Mouse (Mus musculus) thymus, adult 2 months (tissue): ENCODE data around the gene Ltbp3. TPM values are rescaled to one million over a fixed set of nuclear protein-coding genes. Genes with fewer than 3 reads are reported as not detected.
A peak's percentile ranks its signal among the peaks of the same experiment; 100 is the strongest.
"Not testable (repeated sequence)": the region's sequence is repeated elsewhere in the genome, so short reads cannot be mapped to it uniquely, and the experiment has no call there.

ENCODE experiments used
- DNase-seq: peaks from one replicate; pipeline ENCODE4 v3.0.0; 2021
- H3K27ac ChIP-seq: fragments of 200-500 bp; 2 replicates; pipeline ENCODE4 v1.5.1; 2012; ENCODE audit warnings: low read length, control low read depth; ENCODE audit not compliant: control insufficient read depth, insufficient read depth
- H3K27me3 ChIP-seq: fragments of 200-500 bp; 2 replicates; pipeline ENCODE4 v1.6.1; 2012; ENCODE audit warnings: mild to moderate bottlenecking, low read length, moderate library complexity, mixed read lengths; ENCODE audit not compliant: control insufficient read depth, insufficient read depth
- H3K36me3 ChIP-seq: fragments of 200-500 bp; 2 replicates; pipeline ENCODE4 v1.6.1; 2012; ENCODE audit warnings: mild to moderate bottlenecking, low read length, moderate library complexity; ENCODE audit not compliant: control insufficient read depth, insufficient read depth
- H3K4me1 ChIP-seq: fragments of 200-500 bp; replicated peaks from 2 replicates; pipeline ENCODE4 v1.6.1; 2012; ENCODE audit warnings: low read length; ENCODE audit not compliant: control insufficient read depth, insufficient read depth
- H3K4me3 ChIP-seq: fragments of 200-500 bp; 2 replicates; pipeline ENCODE4 v1.5.1; 2012; ENCODE audit warnings: mild to moderate bottlenecking, low read length, control low read depth, moderate library complexity; ENCODE audit not compliant: control insufficient read depth, insufficient read depth
- CTCF ChIP-seq: fragments of 200-500 bp; IDR thresholded peaks from 2 replicates; pipeline ENCODE4 v1.5.1; 2012; ENCODE audit warnings: mild to moderate bottlenecking, control low read depth, low read length, moderate library complexity, borderline replicate concordance; ENCODE audit not compliant: control insufficient read depth, poor library complexity, insufficient read depth; ENCODE audit errors: extremely low read depth
- POLR2A ChIP-seq: fragments of 200-500 bp; IDR thresholded peaks from 2 replicates; pipeline ENCODE4 v1.6.1; 2012; ENCODE audit warnings: mild to moderate bottlenecking, low read length, control low read depth, moderate library complexity; ENCODE audit not compliant: control insufficient read depth, poor library complexity, insufficient read depth; ENCODE audit errors: extremely low read depth
- WGBS: fragments of 180-500 bp; shearing (Covaris S2); methylation state at CpG from one replicate; pipeline ENCODE4 v1.1.7; 2018; 5-methylcytosine and 5-hydroxymethylcytosine counted together
- polyA plus RNA-seq: library from polyadenylated mRNA; depleted of rRNA; stranded (reverse); fragments of >200 nt; gene quantifications from 2 replicates; pipeline ENCODE4 v1.2.3, GENCODE M21; 2012

The Ltbp3 gene
- polyA plus RNA-seq, 1 experiment, result 37.7 TPM

- no peak for TF ChIP-seq CTCF
- no peak for TF ChIP-seq POLR2A
- Histone ChIP-seq H3K27ac (no peak overlapping the region), H3K4me3 (no peak overlapping the region), H3K36me3 (peaks cover 30% of the 10 kb centered on the region), H3K27me3 (no peaks in the 10 kb centered on the region), H3K4me1 (peaks cover 13% of the 10 kb centered on the region; the same call in 1 of the 2 replicates)
- peak; percentile 59 for DNase-seq
- WGBS, result 8% methylated on average over 2 of the region's 2 CpGs
Observed at GRCm38 (mm10) chr19:5793116-5793515, 52.4 kb downstream of the Ltbp3 start.

- not testable (repeated sequence) for H3K4me3 ChIP-seq, H3K27me3 ChIP-seq, DNase-seq
- H3K36me3 ChIP-seq, result peaks cover 39% of the 10 kb centered on the region
- H3K27ac ChIP-seq, result peak overlapping the region; percentile 11; the same call in 1 of the 2 replicates
- peaks cover 13% of the 10 kb centered on the region; the same call in 1 of the 2 replicates for H3K4me1 ChIP-seq
- WGBS, result 41% methylated on average over 7 of the region's 7 CpGs
Observed at GRCm38 (mm10) chr19:5793917-5794770, 53.4 kb downstream of the Ltbp3 start.

- H3K27ac ChIP-seq, result no peak overlapping the region
- peaks cover 13% of the 10 kb centered on the region; the same call in 1 of the 2 replicates for H3K4me1 ChIP-seq
- 64% methylated on average over 5 of the region's 5 CpGs for WGBS
- peaks cover 39% of the 10 kb centered on the region for H3K36me3 ChIP-seq
- no peaks in the 10 kb centered on the region for H3K27me3 ChIP-seq
- no peak overlapping the region for H3K4me3 ChIP-seq
- no peak for TF ChIP-seq POLR2A
- TF ChIP-seq CTCF, result no peak
- DNase-seq, result no peak
Observed at GRCm38 (mm10) chr19:5794771-5795576, 54.3 kb downstream of the Ltbp3 start.

GRCm38 (mm10) chr19:5795668-5796572 is 55.2 kb downstream of the Ltbp3 start:
- WGBS, result 87% methylated on average over 11 of the region's 11 CpGs
- no peak overlapping the region for H3K4me3 ChIP-seq

GRCm38 (mm10) chr19:5796573-5797111 is 55.9 kb downstream of the Ltbp3 start:
- no peak for DNase-seq
- TF ChIP-seq CTCF (no peak), POLR2A (no peak)
- H3K4me1 ChIP-seq, result peaks cover 13% of the 10 kb centered on the region; the same call in 1 of the 2 replicates
- 83% methylated on average over 7 of the region's 7 CpGs for WGBS
- peaks cover 39% of the 10 kb centered on the region for H3K36me3 ChIP-seq
- no peaks in the 10 kb centered on the region for H3K27me3 ChIP-seq
- H3K4me3 ChIP-seq, result no peak overlapping the region
- H3K27ac ChIP-seq, result no peak overlapping the region

More at GRCm38 (mm10) chr19:5795668-5796572, 55.2 kb downstream of the Ltbp3 start:
- no peak overlapping the region for H3K27ac ChIP-seq
- H3K4me1 ChIP-seq, result peaks cover 13% of the 10 kb centered on the region; the same call in 1 of the 2 replicates
- no peak for TF ChIP-seq CTCF
- TF ChIP-seq POLR2A, result no peak
- no peaks in the 10 kb centered on the region for H3K27me3 ChIP-seq
- peaks cover 39% of the 10 kb centered on the region for H3K36me3 ChIP-seq
- no peak for DNase-seq

GRCm38 (mm10) chr19:5797381-5798111 is 56.8 kb downstream of the Ltbp3 start:
- Histone ChIP-seq H3K27me3 (no peaks in the 10 kb centered on the region), H3K4me1 (peaks cover 13% of the 10 kb centered on the region; the same call in 1 of the 2 replicates), H3K4me3 (peak overlapping the region; percentile 31; the same call in 1 of the 2 replicates), H3K36me3 (peaks cover 39% of the 10 kb centered on the region), H3K27ac (no peak overlapping the region)
- DNase-seq, result no peak
- 10% methylated on average over 7 of the region's 7 CpGs for WGBS
- TF ChIP-seq CTCF (no peak), POLR2A (no peak)
